Mouse (Mus musculus): ENCODE data around the gene Paqr9.

GRCm38 (mm10) chr9:95564047-95564446 is 4.6 kb downstream of the Paqr9 start:
- TF ChIP-seq CTCF (IDR thresholded peaks at IDR 0.05; ENCODE audit: borderline replicate concordance, insufficient read depth, low read depth, low read length): no peak
- TF ChIP-seq POLR2A (IDR thresholded peaks at IDR 0.05; ENCODE audit: borderline replicate concordance, insufficient read depth, low read length): no peak
